Mouse (Mus musculus) bone marrow, adult 2 months (tissue): ENCODE measurements around the gene Mapk8ip3. TPM values are rescaled to one million over a fixed set of nuclear protein-coding genes. Genes with fewer than 3 reads are reported as not detected.
A peak's percentile ranks its signal among the peaks of the same experiment; 100 is the strongest.
"Not testable (repeated sequence)": the region's sequence is repeated elsewhere in the genome, so short reads cannot be mapped to it uniquely, and the experiment has no call there.

Experiments used
- H3K27ac ChIP-seq: fragments of 200-500 bp; 2 replicates; pipeline ENCODE4 v1.5.1; 2012; ENCODE audit warnings: low read depth, mild to moderate bottlenecking, control low read depth, inconsistent platforms, low read length; ENCODE audit not compliant: control insufficient read depth, poor library complexity, insufficient read depth
- H3K4me1 ChIP-seq: fragments of 200-500 bp; 2 replicates; pipeline ENCODE4 v1.6.1; 2011; ENCODE audit warnings: low read length; ENCODE audit not compliant: control insufficient read depth, insufficient read depth
- H3K4me3 ChIP-seq: fragments of 200-500 bp; replicated peaks from 2 replicates; pipeline ENCODE3; 2011; ENCODE audit warnings: mild to moderate bottlenecking, low read depth, low read length, control low read depth; ENCODE audit not compliant: control insufficient read depth
- CTCF ChIP-seq: fragments of 200-500 bp; IDR thresholded peaks from 2 replicates; pipeline ENCODE4 v1.5.1; 2011; ENCODE audit warnings: low read length, control low read depth; ENCODE audit not compliant: control insufficient read depth, insufficient read depth
- POLR2A ChIP-seq: fragments of 200-500 bp; IDR thresholded peaks from 2 replicates; pipeline ENCODE4 v1.6.1; 2011; ENCODE audit warnings: low read depth, mild to moderate bottlenecking, control low read depth, low read length, borderline replicate concordance; ENCODE audit not compliant: control insufficient read depth
- WGBS: fragments of 180-500 bp; shearing (Covaris S2); methylation state at CpG from one replicate; pipeline ENCODE4 v1.1.7; 2018; 5-methylcytosine and 5-hydroxymethylcytosine counted together
- polyA plus RNA-seq: library from polyadenylated mRNA; stranded (reverse); fragments of >200 nt; gene quantifications from 2 replicates; pipeline ENCODE4 v1.2.4, GENCODE M21; 2011; ENCODE audit warnings: low replicate concordance; ENCODE audit not compliant: missing spikeins, insufficient read depth, insufficient read length

Gene Mapk8ip3
- 51.0 and 96.3 TPM in 2 replicates for polyA plus RNA-seq

DNA sequence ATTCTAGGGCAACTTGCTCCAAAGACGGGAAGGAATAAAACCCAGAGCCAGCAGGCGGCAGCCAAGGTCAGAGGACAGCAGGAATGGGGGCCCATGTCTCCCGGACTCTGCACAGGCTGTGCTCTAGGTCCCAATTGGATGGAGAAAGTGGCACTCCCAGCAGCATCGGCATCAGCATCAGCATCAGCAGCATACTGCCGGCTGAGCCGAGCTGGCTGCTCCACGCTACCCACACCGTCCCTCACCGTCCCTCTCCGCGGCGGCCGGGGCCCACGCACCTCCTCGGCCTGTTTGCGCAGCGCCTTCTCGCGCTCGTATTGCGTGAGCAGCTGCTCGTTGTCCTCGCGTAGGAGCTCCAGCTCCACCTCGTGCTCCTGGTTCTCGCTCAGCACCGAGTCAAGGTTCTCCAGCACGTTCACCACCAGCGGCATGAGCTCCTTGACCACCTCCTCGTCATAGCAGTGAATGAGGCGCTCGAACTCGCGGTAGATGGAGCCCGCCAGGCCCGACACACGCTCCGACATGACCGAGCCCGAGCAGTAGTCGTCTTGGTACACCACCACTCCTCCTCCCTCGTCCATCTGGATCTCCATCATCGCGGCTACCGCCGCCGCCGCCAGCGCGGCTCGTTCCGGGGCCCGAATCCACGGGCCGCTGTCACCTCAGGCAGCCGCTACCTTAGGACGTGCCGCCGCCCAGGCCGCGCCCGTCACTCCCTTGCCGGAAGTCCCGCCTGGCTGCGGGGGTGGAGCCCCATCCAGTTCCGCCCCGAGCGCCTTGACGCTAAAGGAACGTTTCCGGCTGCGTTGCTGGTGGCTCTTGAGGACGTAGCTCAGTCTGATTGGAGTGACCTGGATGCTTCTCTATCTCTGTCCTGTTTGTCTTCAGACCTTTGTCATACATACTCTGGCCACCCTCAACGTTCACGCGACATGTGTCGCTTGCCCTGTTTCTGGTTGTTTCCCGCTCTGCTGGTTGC is at the start of gene Mapk8ip3:
Mapk8ip3 (minus strand) TSS at position 719 of the 979 bp plus-strand sequence.
- H3K4me3 ChIP-seq: peak within 1 kb of the TSS; percentile 91
- H3K27ac ChIP-seq: peak within 1 kb of the TSS; percentile 63
- WGBS: under 1% methylated on average over 78 of the region's 78 CpGs
- TF ChIP-seq CTCF (peak; percentile 21; the same call in 1 of the 2 replicates), POLR2A (peak; percentile 87; the same call in 1 of the 2 replicates)
- no peaks in the 10 kb centered on the region; the same call in 1 of the 2 replicates for H3K4me1 ChIP-seq

DNA sequence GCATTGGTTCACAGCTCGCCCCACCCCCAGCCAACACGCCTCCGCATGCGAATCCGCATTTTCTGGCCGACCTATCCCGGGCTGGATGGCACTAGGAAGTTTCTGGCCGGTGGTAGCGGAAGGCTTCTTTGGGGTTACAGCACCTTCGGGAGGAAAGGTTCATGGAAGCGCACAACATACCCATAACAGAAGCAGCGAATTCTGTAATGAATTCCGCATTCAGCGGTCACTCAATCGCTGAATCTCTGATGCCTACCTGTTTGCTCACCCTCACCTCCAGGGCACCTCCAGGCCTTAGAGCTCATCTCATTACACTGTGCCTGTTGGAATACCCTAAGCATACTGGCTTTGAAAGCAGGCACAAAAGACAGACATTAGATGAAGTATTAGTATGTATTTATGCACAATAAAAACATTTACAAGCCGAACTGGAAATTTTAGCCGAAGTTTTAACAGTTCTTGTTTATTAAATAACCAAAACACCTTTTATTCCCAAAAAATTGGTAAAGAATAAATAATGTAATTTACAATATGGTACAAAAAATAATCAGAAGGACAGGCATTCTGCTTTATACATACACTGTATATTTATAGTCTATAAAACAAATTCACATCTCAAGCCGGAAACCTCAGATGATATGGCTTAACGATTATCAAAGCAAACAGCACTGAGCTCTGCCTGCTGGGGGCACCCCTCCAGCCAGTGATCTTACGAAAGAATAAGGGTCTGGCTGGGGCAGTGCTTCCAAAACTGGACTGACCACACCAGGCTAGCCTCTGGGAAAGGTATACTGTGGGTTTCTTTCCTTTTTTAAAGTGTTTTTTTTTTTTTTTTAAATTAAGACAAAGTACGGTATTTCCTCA is 24.3 kb upstream of the Mapk8ip3 start:
- WGBS: 7% methylated on average over 21 of the region's 21 CpGs
- TF ChIP-seq POLR2A (no peak), CTCF (no peak)
- Histone ChIP-seq H3K4me1 (no peaks in the 10 kb centered on the region; the same call in 1 of the 2 replicates), H3K4me3 (peak overlapping the region; percentile 63), H3K27ac (no peak overlapping the region; the same call in 1 of the 2 replicates)

GRCm38 (mm10) chr17:24960135-24960851 is 23.5 kb upstream of the Mapk8ip3 start, which contains the start of gene Jpt2:
TSS of gene Jpt2 (minus strand) at chr17:24960689.
- Histone ChIP-seq H3K27ac (peak within 1 kb of the TSS; percentile 63), H3K4me3 (peak within 1 kb of the TSS; percentile 93), H3K4me1 (no peaks in the 10 kb centered on the region; the same call in 1 of the 2 replicates)
- TF ChIP-seq POLR2A (peak; percentile 47; the same call in 1 of the 2 replicates), CTCF (peak; percentile 47; the same call in 1 of the 2 replicates)
- WGBS: under 1% methylated on average over 59 of the region's 59 CpGs

- no peak for TF ChIP-seq POLR2A
- TF ChIP-seq CTCF: no peak
- no peaks in the 10 kb centered on the region; the same call in 1 of the 2 replicates for H3K4me1 ChIP-seq
- peak overlapping the region; percentile 42 for H3K4me3 ChIP-seq
- H3K27ac ChIP-seq: no peak overlapping the region
- 66% methylated on average over 8 of the region's 8 CpGs for WGBS
Measured at GRCm38 (mm10) chr17:24959371-24959770, 22.6 kb upstream of the Mapk8ip3 start.

- H3K4me1 ChIP-seq: no peaks in the 10 kb centered on the region; the same call in 1 of the 2 replicates
- H3K27ac ChIP-seq: no peak overlapping the region
- WGBS: 86% methylated on average over 2 of the region's 2 CpGs
- TF ChIP-seq CTCF (no peak), POLR2A (no peak)
- no peak overlapping the region for H3K4me3 ChIP-seq
Measured at GRCm38 (mm10) chr17:24953291-24953690, 16.5 kb upstream of the Mapk8ip3 start.

DNA sequence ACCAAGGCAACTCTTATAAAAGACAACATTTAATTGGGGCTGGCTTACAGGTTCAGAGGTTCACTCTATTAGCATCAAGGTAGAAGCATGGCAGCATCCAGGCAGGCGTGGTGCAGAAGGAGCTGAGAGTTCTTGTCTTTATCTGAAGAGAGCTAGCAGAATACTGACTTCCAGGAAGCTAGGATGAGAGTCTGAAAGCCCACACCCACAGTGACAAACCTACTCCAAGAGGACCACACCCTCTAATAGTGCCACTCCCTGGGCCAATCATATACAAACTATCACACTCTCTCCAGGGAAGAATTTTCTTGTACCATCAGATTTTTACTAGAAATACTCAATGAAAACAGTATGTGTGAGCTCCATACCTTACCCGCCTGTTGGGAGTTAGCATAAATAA is 13.9 kb upstream of the Mapk8ip3 start:
- 81% methylated on average over 2 of the region's 2 CpGs for WGBS
- H3K4me1 ChIP-seq: no peaks in the 10 kb centered on the region; the same call in 1 of the 2 replicates

DNA sequence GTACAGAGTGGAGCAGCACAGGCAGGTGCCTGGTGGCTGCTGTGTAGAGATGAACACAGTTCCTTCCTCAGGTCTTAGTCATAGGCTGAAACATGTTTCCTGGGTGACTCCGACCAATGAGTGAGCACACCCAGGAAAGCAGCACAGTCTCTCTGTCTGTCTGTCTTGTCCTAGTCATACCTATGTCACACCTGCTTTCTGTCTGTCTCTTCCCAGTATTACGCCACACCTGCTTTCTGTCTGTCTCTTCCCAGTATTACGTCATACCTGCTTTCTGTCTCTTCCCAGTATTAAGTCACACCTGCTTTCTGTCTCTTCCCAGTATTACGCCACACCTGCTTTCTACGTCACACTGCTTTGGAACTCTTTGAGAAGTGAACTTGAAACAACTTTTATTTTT is 11.4 kb upstream of the Mapk8ip3 start:
- TF ChIP-seq POLR2A (no peak), CTCF (no peak)
- 81% methylated on average over 5 of the region's 5 CpGs for WGBS
- H3K4me1 ChIP-seq: no peaks in the 10 kb centered on the region; the same call in 1 of the 2 replicates
- no peak overlapping the region for H3K4me3 ChIP-seq
- no peak overlapping the region for H3K27ac ChIP-seq

More for the DNA sequence above, 13.9 kb upstream of the Mapk8ip3 start:
- H3K4me3 ChIP-seq: no peak overlapping the region
- no peak overlapping the region for H3K27ac ChIP-seq
- no peak for TF ChIP-seq POLR2A
- no peak for TF ChIP-seq CTCF

- WGBS: 85% methylated on average over 1 of the region's 1 CpGs
- H3K27ac ChIP-seq, H3K4me1 ChIP-seq, H3K4me3 ChIP-seq: not testable (repeated sequence)
Measured at GRCm38 (mm10) chr17:24943589-24943988, 6.8 kb upstream of the Mapk8ip3 start.
